Mouse (Mus musculus) myocyte (in vitro differentiated cells): ENCODE measurements around the gene 1700019N19Rik.

ENCODE experiments used
- E2F4 ChIP-seq: IDR thresholded peaks from one replicate; pipeline ENCODE4 v1.6.1; 2011; ENCODE audit warnings: mild to moderate bottlenecking, control low read depth, moderate library complexity; ENCODE audit not compliant: insufficient read depth
- MAX ChIP-seq: IDR thresholded peaks from one replicate; pipeline ENCODE4 v1.6.1; 2011; ENCODE audit warnings: low read depth, mild to moderate bottlenecking, control low read depth
- MYOD1 ChIP-seq, 3 experiments: IDR thresholded peaks; one replicate each; pipeline ENCODE4 v1.6.1; 2011; ENCODE audit warnings: control low read depth in 2 of 3, low read depth in 2 of 3, mild to moderate bottlenecking in 2 of 3, moderate library complexity in 1 of 3; ENCODE audit not compliant: insufficient read length in 2 of 3, control insufficient read depth in 1 of 3
- MYOG ChIP-seq, 3 experiments: IDR thresholded peaks; one replicate each; pipeline ENCODE4 v1.6.1; 2011; ENCODE audit warnings: control low read depth in 2 of 3, low read depth in 2 of 3, mild to moderate bottlenecking in 2 of 3; ENCODE audit not compliant: insufficient read length in 2 of 3, control insufficient read depth in 1 of 3, insufficient read depth in 1 of 3
- POLR2A ChIP-seq: IDR thresholded peaks from one replicate; pipeline ENCODE4 v1.6.1; 2011; ENCODE audit warnings: low read depth, mild to moderate bottlenecking, control low read depth, moderate library complexity; ENCODE audit not compliant: insufficient read length
- POLR2AphosphoS2 ChIP-seq: IDR thresholded peaks from one replicate; pipeline ENCODE4 v1.6.1; 2011; ENCODE audit warnings: low read depth, control low read depth; ENCODE audit not compliant: insufficient read length
- SRF ChIP-seq: IDR thresholded peaks from one replicate; pipeline ENCODE4 v1.6.1; 2011; ENCODE audit warnings: low read depth; ENCODE audit not compliant: control insufficient read depth, insufficient read length
- USF1 ChIP-seq: IDR thresholded peaks from one replicate; pipeline ENCODE4 v1.6.1; 2011; ENCODE audit warnings: low read depth, mild to moderate bottlenecking, control low read depth, moderate library complexity

- TF ChIP-seq USF1 = no peak
- TF ChIP-seq POLR2AphosphoS2 = no peak
- TF ChIP-seq POLR2A = no peak
- no peak for TF ChIP-seq MAX
- TF ChIP-seq SRF = no peak
- no peak for TF ChIP-seq MYOD1 (IDR thresholded peaks at IDR 0.05; ENCODE audit: control insufficient read depth in 1 of 3, insufficient read length in 2 of 3, low read depth in 2 of 3)
- TF ChIP-seq E2F4 = no peak
- TF ChIP-seq MYOG (IDR thresholded peaks at IDR 0.05; ENCODE audit: control insufficient read depth in 1 of 3, insufficient read depth in 1 of 3, insufficient read length in 2 of 3, low read depth in 2 of 3) = no peak
Observed at GRCm38 (mm10) chr19:58750822-58751221, 43.4 kb downstream of the 1700019N19Rik start.
